Mouse (Mus musculus) CH12.LX (cell line): ENCODE data around the gene Ddx27. TPM values are rescaled to one million over a fixed set of nuclear protein-coding genes. Genes with fewer than 3 reads are reported as not detected.

Source experiments
- DNase-seq: peaks from one replicate; pipeline ENCODE4 v3.0.0-alpha.2; 2013; ENCODE audit errors: extremely low read depth
- H3K27ac ChIP-seq: 2 replicates; pipeline ENCODE4 v1.5.1; 2012; ENCODE audit warnings: low read depth, mild to moderate bottlenecking, control low read depth, moderate library complexity; ENCODE audit not compliant: insufficient read depth
- H3K27me3 ChIP-seq: replicated peaks from 2 replicates; pipeline ENCODE3; 2012; ENCODE audit warnings: inconsistent platforms
- H3K36me3 ChIP-seq, 2 experiments: replicated peaks in 1 of 2; 2 replicates each; pipeline versions ENCODE3 to v1.6.1; 2012; ENCODE audit warnings: inconsistent platforms in 1 of 2, low read length in 1 of 2, mild to moderate bottlenecking in 1 of 2, mixed read lengths in 1 of 2, moderate library complexity in 1 of 2; ENCODE audit not compliant: control insufficient read depth in 1 of 2, insufficient read depth in 1 of 2
- H3K4me1 ChIP-seq, 2 experiments: 2 replicates each; pipeline ENCODE4 v1.6.1; 2012; ENCODE audit warnings: inconsistent platforms in 1 of 2, moderate library complexity in 1 of 2; ENCODE audit not compliant: insufficient read depth in 2 of 2, control insufficient read depth in 1 of 2
- H3K4me2 ChIP-seq: 2 replicates; pipeline ENCODE4 v1.6.1; 2012; ENCODE audit warnings: low read depth, mild to moderate bottlenecking, control low read depth; ENCODE audit not compliant: poor library complexity, insufficient read depth, severe bottlenecking
- H3K4me3 ChIP-seq, 3 experiments: fragments of 150-350 bp in 1 of 3; sonication (generic) in 1 of 3; replicated peaks in 1 of 3; 2 replicates each; pipeline versions ENCODE3 to v1.5.1; 2011 to 2012; ENCODE audit warnings: low read depth in 2 of 3, low read length in 2 of 3, mild to moderate bottlenecking in 2 of 3, moderate library complexity in 2 of 3, control low read depth in 1 of 3, improper control_type of control experiment in 1 of 3, inconsistent platforms in 1 of 3, mixed read lengths in 1 of 3; ENCODE audit not compliant: poor library complexity in 1 of 3
- H3K79me2 ChIP-seq: replicated peaks from 2 replicates; pipeline ENCODE4 v1.6.1; 2012; ENCODE audit warnings: mild to moderate bottlenecking, moderate library complexity; ENCODE audit not compliant: control insufficient read depth, poor library complexity, insufficient read depth, severe bottlenecking; ENCODE audit errors: extremely low read depth
- H3K9ac ChIP-seq: 2 replicates; pipeline ENCODE4 v1.6.1; 2012; ENCODE audit warnings: low read depth, mild to moderate bottlenecking, control low read depth, moderate library complexity; ENCODE audit not compliant: insufficient read depth
- H3K9me3 ChIP-seq: replicated peaks from 2 replicates; pipeline ENCODE3; 2012; ENCODE audit warnings: low read length, inconsistent platforms, mixed read lengths
- BHLHE40 ChIP-seq: IDR thresholded peaks from 2 replicates; pipeline ENCODE4 v1.6.1; 2011; ENCODE audit warnings: mild to moderate bottlenecking, low read depth, low read length, improper control_type of control experiment
- ELF1 ChIP-seq: IDR thresholded peaks from 2 replicates; pipeline ENCODE4 v1.6.1; 2014; ENCODE audit warnings: low read depth, mild to moderate bottlenecking, inconsistent platforms, low read length, improper control_type of control experiment
- EP300 ChIP-seq: IDR thresholded peaks from 2 replicates; pipeline ENCODE4 v1.6.1; 2011; ENCODE audit warnings: low read length, improper control_type of control experiment
- GABPA ChIP-seq: IDR thresholded peaks from 2 replicates; pipeline ENCODE4 v1.6.1; 2012; ENCODE audit warnings: low read depth, low read length, improper control_type of control experiment, inconsistent platforms; ENCODE audit not compliant: insufficient replicate concordance
- HCFC1 ChIP-seq: IDR thresholded peaks from 2 replicates; pipeline ENCODE4 v1.6.1; 2012; ENCODE audit warnings: low read depth, mild to moderate bottlenecking, inconsistent platforms, low read length, improper control_type of control experiment
- IRF4 ChIP-seq: IDR thresholded peaks from 2 replicates; pipeline ENCODE4 v1.6.1; 2014; ENCODE audit warnings: low read depth, mild to moderate bottlenecking, inconsistent platforms, low read length, improper control_type of control experiment
- JUND ChIP-seq: conservative IDR thresholded peaks from 2 replicates; pipeline ENCODE4 v1.6.1; 2011; ENCODE audit warnings: low read depth, low read length, improper control_type of control experiment
- KAT2A ChIP-seq: IDR thresholded peaks from 2 replicates; pipeline ENCODE4 v1.6.1; 2012; ENCODE audit warnings: low read length, improper control_type of control experiment, inconsistent platforms; ENCODE audit not compliant: insufficient replicate concordance
- MAX ChIP-seq: IDR thresholded peaks from 2 replicates; pipeline ENCODE4 v1.6.1; 2011; ENCODE audit warnings: low read length, improper control_type of control experiment
- MAZ ChIP-seq: IDR thresholded peaks from 2 replicates; pipeline ENCODE4 v1.6.1; 2012; ENCODE audit warnings: low read depth, mild to moderate bottlenecking, inconsistent platforms, low read length, improper control_type of control experiment, moderate library complexity
- NELFE ChIP-seq: IDR thresholded peaks from 2 replicates; pipeline ENCODE4 v1.6.1; 2011; ENCODE audit warnings: low read depth, low read length, improper control_type of control experiment
- NRF1 ChIP-seq: IDR thresholded peaks from 2 replicates; pipeline ENCODE4 v1.6.1; 2014; ENCODE audit warnings: low read depth, mild to moderate bottlenecking, inconsistent platforms, low read length, improper control_type of control experiment, moderate library complexity
- PAX5 ChIP-seq: IDR thresholded peaks from 2 replicates; pipeline ENCODE4 v1.6.1; 2012; ENCODE audit warnings: low read length, inconsistent platforms, mixed read lengths
- POLR2AphosphoS2 ChIP-seq: IDR thresholded peaks from 2 replicates; pipeline ENCODE4 v1.6.1; 2011; ENCODE audit warnings: low read depth, low read length, improper control_type of control experiment
- RAD21 ChIP-seq: IDR thresholded peaks from 2 replicates; pipeline ENCODE4 v1.6.1; 2011; ENCODE audit warnings: low read depth, mild to moderate bottlenecking, low read length, improper control_type of control experiment, moderate library complexity
- SIN3A ChIP-seq: IDR thresholded peaks from 2 replicates; pipeline ENCODE4 v1.6.1; 2012; ENCODE audit warnings: low read length, improper control_type of control experiment, inconsistent platforms
- SMC3 ChIP-seq: IDR thresholded peaks from 2 replicates; pipeline ENCODE4 v1.6.1; 2011; ENCODE audit warnings: low read depth, low read length, improper control_type of control experiment
- TCF12 ChIP-seq: IDR thresholded peaks from 2 replicates; pipeline ENCODE4 v1.6.1; 2014; ENCODE audit warnings: low read depth, mild to moderate bottlenecking, inconsistent platforms, low read length, improper control_type of control experiment
- ZC3H11A ChIP-seq: IDR thresholded peaks from 2 replicates; pipeline ENCODE4 v1.6.1; 2012; ENCODE audit warnings: low read depth, mild to moderate bottlenecking, inconsistent platforms, low read length, improper control_type of control experiment
- dilution Hi-C: fragments of 300-500 bp; cut with MboI; formaldehyde crosslinking; loops from 2 replicates; pipeline ENCODE4 v1.14.3; 2020; ENCODE audit warnings: low sequenced_read_pairs; ENCODE audit not compliant: extremely low pct_unique_long_range_greater_than_20kb, extremely low pct_ligation_motif_present
- in situ Hi-C: fragments of 300-500 bp; cut with MboI; formaldehyde crosslinking; loops from 3 replicates; pipeline ENCODE4 v1.14.3; 2019; ENCODE audit warnings: low sequenced_read_pairs, low pct_ligation_motif_present, low pct_unique_long_range_greater_than_20kb, mixed read lengths
- polyA plus RNA-seq: library from polyadenylated mRNA; unstranded; fragments of >175 nt; gene quantifications from 2 replicates; pipeline ENCODE4 v1.2.1, GENCODE M21; 2012; ENCODE audit warnings: low read depth; ENCODE audit not compliant: insufficient read length
- total RNA-seq, 2 experiments: library from RNA; depleted of rRNA; stranded (reverse); fragments of 300-350 nt in 1 of 2; fragments of >200 nt in 1 of 2; gene quantifications; 2 replicates each; pipeline ENCODE4 v1.2.3; 2012 to 2014

The Ddx27 gene
- total and polyA plus RNA-seq, 3 experiments: 139 to 224 (median 157) TPM

- in situ Hi-C loops: no loop called here
- dilution Hi-C loops: no loop called here
- peaks cover 92 to 98% of the 10 kb centered on the region in 2 experiments for H3K36me3 ChIP-seq
- H3K9ac ChIP-seq: no peak overlapping the region
- no peak for DNase-seq
- H3K27ac ChIP-seq: no peak overlapping the region
- H3K4me1 ChIP-seq: peaks cover 0 to 4% of the 10 kb centered on the region in 2 experiments; a peak in 1 of 4 replicates
- H3K4me3 ChIP-seq: no peak overlapping the region
- no peak overlapping the region for H3K4me2 ChIP-seq
- no peaks in the 10 kb centered on the region for H3K27me3 ChIP-seq
- no peak for TF ChIP-seq GABPA
- no peak for TF ChIP-seq KAT2A
- no peak for TF ChIP-seq TCF12
- no peak for TF ChIP-seq HCFC1
- TF ChIP-seq POLR2AphosphoS2: no peak
- no peak for TF ChIP-seq EP300
- no peak for TF ChIP-seq JUND
- no peak for TF ChIP-seq ELF1
- TF ChIP-seq PAX5: no peak
- TF ChIP-seq ZC3H11A: no peak
- TF ChIP-seq SMC3: no peak
- TF ChIP-seq BHLHE40: no peak
- TF ChIP-seq RAD21: no peak
- no peak for TF ChIP-seq NRF1
- H3K79me2 ChIP-seq: no peaks in the 10 kb centered on the region
- no peaks in the 10 kb centered on the region for H3K9me3 ChIP-seq
These were observed 23.7 kb downstream of the Ddx27 start for GRCm38 (mm10) chr2:167038716-167039115.

- Histone ChIP-seq H3K79me2 (no peaks in the 10 kb centered on the region), H3K4me2 (no peak overlapping the region), H3K9me3 (no peaks in the 10 kb centered on the region), H3K36me3 (peaks cover 92 to 98% of the 10 kb centered on the region in 2 experiments), H3K27me3 (no peaks in the 10 kb centered on the region), H3K9ac (no peak overlapping the region), H3K27ac (no peak overlapping the region), H3K4me3 (no peak overlapping the region), H3K4me1 (peaks cover 0 to 4% of the 10 kb centered on the region in 2 experiments; a peak in 1 of 4 replicates)
- no peak for TF ChIP-seq MAX
- TF ChIP-seq MAZ: no peak
- no peak for TF ChIP-seq SIN3A
- TF ChIP-seq NELFE: no peak
- TF ChIP-seq IRF4: no peak
- no peak for DNase-seq
- dilution Hi-C loops: no loop called here
- in situ Hi-C loops: no loop called here
These were observed 24.4 kb downstream of the Ddx27 start for GRCm38 (mm10) chr2:167039386-167039785.
